Mouse (Mus musculus): ENCODE results near the gene Rcan2. TPM values are rescaled to one million over a fixed set of nuclear protein-coding genes. Genes with fewer than 3 reads are reported as not detected.

Gene Rcan2
- 53.1 and 53.7 TPM in 2 replicates for polyA plus RNA-seq (2012; rRNA removed)

GRCm38 (mm10) chr17:43801077-43801476, at the start of gene Rcan2:
TSS of gene Rcan2 (plus strand) at chr17:43801351.

GRCm38 (mm10) chr17:44078631-44079350, 277.6 kb downstream of the Rcan2 start, which contains the start of gene Enpp5:
TSS of gene Enpp5 (plus strand) at chr17:44078813.

Other genes with a start within 250 kb of the Rcan2 start
- gene Pla2g7, start 233.3 kb upstream of the Rcan2 start, polyA plus RNA-seq (2012; rRNA removed), result 22.3 and 37.1 TPM in 2 replicates
- 1.9 and 2.3 TPM in 2 replicates for gene Tdrd6, start 171.1 kb upstream of the Rcan2 start, polyA plus RNA-seq (2012; rRNA removed)
- 67.3 and 69.4 TPM in 2 replicates for gene Slc25a27, start 134.1 kb upstream of the Rcan2 start, polyA plus RNA-seq (2012; rRNA removed)
- gene Cyp39a1, start 133.9 kb upstream of the Rcan2 start, polyA plus RNA-seq (2012; rRNA removed), result 2.7 and 3.5 TPM in 2 replicates